Mouse (Mus musculus): ENCODE measurements at regions not wholly inside any gene's neighbourhood (a gene's known extent, or its start where the extent isn't known, plus 50 kb on each side); places are given as distances from the start of the nearest gene placed in this dataset.

GRCm38 (mm10) chr10:98745409-98745808 lies 168.8 kb upstream of the Atp2b1 start:
- TF ChIP-seq POLR2A (IDR thresholded peaks at IDR 0.05; ENCODE audit: low read depth, low read length) (no peak), CTCF (IDR thresholded peaks at IDR 0.05; ENCODE audit: borderline replicate concordance, insufficient read depth, low read length) (no peak)

Data from embryonic fibroblast, embryonic 13.5 days (primary cell).